Mouse (Mus musculus): Measurements from ENCODE around the gene Cnot11. TPM values are rescaled to one million over a fixed set of nuclear protein-coding genes. Genes with fewer than 3 reads are reported as not detected.

The Cnot11 gene
- 99.6 TPM for polyA plus RNA-seq (2014; fragmentation: Illumina TruSeq; extraction: RNeasy Lipid Tissue Mini Kit (QIAGEN cat#74804))

DNA sequence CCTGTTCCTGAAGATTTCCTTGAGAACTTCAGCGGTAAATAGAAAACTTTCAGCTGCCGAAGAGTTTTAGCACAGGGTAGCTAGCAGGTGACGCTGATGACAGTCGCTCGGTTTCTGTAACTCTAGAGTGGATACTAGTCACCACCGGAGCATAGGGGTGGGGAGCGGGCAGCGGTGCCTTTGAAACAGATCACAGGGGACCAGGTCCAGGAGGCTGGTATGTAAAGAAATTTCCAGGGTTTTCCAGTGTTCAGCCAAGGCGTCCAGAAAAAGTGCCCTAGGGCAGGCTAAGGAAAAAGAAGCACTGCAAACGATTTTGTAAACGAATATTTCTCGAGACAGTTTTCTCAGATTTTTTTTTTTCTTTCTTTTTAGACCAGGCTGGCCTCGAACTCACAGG is at the start of gene Cnot11:
Gene Cnot11, plus strand, starts transcription at position 162 of the 400 bp plus-strand sequence.

GRCm38 (mm10) chr1:39577253-39577705 is 42.5 kb downstream of the Cnot11 start, which contains the start of gene Rnf149:
Gene Rnf149 (minus strand): TSS chr1:39577405.

Other genes with a start within 250 kb of the Cnot11 start
- gene Rpl31, start 167.2 kb upstream of the Cnot11 start, polyA plus RNA-seq (2014; fragmentation: Illumina TruSeq; extraction: RNeasy Lipid Tissue Mini Kit (QIAGEN cat#74804)), result 317 TPM
- 26.9 TPM for gene Tbc1d8, start 56.2 kb upstream of the Cnot11 start, polyA plus RNA-seq (2014; fragmentation: Illumina TruSeq; extraction: RNeasy Lipid Tissue Mini Kit (QIAGEN cat#74804))
- 50.7 TPM for gene Rnf149, start 42.4 kb downstream of the Cnot11 start, polyA plus RNA-seq (2014; fragmentation: Illumina TruSeq; extraction: RNeasy Lipid Tissue Mini Kit (QIAGEN cat#74804))
- gene Creg2, start 116.5 kb downstream of the Cnot11 start, polyA plus RNA-seq (2014; fragmentation: Illumina TruSeq; extraction: RNeasy Lipid Tissue Mini Kit (QIAGEN cat#74804)), result 2.5 TPM
- gene Rfx8, start 186.0 kb downstream of the Cnot11 start, polyA plus RNA-seq (2014; fragmentation: Illumina TruSeq; extraction: RNeasy Lipid Tissue Mini Kit (QIAGEN cat#74804)), result not detected

Data from ovary, adult 10 weeks (tissue).